Mouse (Mus musculus) neural tube, embryonic 14.5 days (tissue): Measurements from ENCODE around the gene Ablim1. TPM values are rescaled to one million over a fixed set of nuclear protein-coding genes. Genes with fewer than 3 reads are reported as not detected.

ENCODE experiments used
- ATAC-seq: fragments of 200-750 bp; cut with Nextera tagmentation; 2 replicates; pipeline ENCODE4 v1.8.0; 2017; ENCODE audit warnings: low read depth, mild to moderate bottlenecking, moderate TSS enrichment, moderate library complexity
- H3K27ac ChIP-seq: fragments of 300-500 bp; sonication (generic); 2 replicates; pipeline ENCODE4 v1.5.1; 2014; ENCODE audit warnings: low read depth, mild to moderate bottlenecking, control low read depth, low read length, moderate library complexity, mixed read lengths
- H3K27me3 ChIP-seq: fragments of 300-500 bp; sonication (generic); 2 replicates; pipeline ENCODE4 v1.6.1; 2014; ENCODE audit warnings: low read length; ENCODE audit not compliant: control insufficient read depth, insufficient read depth
- H3K36me3 ChIP-seq: fragments of 300-500 bp; sonication (generic); 2 replicates; pipeline ENCODE4 v1.6.1; 2014; ENCODE audit warnings: low read length, mixed read lengths; ENCODE audit not compliant: control insufficient read depth, insufficient read depth
- H3K4me1 ChIP-seq: fragments of 300-500 bp; sonication (generic); 2 replicates; pipeline ENCODE4 v1.6.1; 2014; ENCODE audit warnings: low read length; ENCODE audit not compliant: control insufficient read depth, insufficient read depth
- H3K4me2 ChIP-seq: fragments of 300-500 bp; sonication (generic); 2 replicates; pipeline ENCODE4 v1.6.1; 2014; ENCODE audit warnings: mild to moderate bottlenecking, low read depth, low read length, control low read depth
- H3K4me3 ChIP-seq: fragments of 300-500 bp; sonication (generic); 2 replicates; pipeline ENCODE4 v1.5.1; 2014; ENCODE audit warnings: low read depth, low read length, control low read depth, mixed read lengths
- H3K9ac ChIP-seq: fragments of 300-500 bp; sonication (generic); replicated peaks from 2 replicates; pipeline ENCODE4 v1.6.1; 2014; ENCODE audit warnings: low read depth, mild to moderate bottlenecking, control low read depth, low read length, mixed read lengths
- H3K9me3 ChIP-seq: fragments of 300-500 bp; sonication (generic); 2 replicates; pipeline ENCODE4 v1.6.1; 2016; ENCODE audit warnings: low read length; ENCODE audit not compliant: control insufficient read depth
- WGBS: fragments of 180-500 bp; shearing (Covaris S2); extraction: QIAGEN DNeasy Blood & Tissue Kit; methylation state at CpG from one replicate; pipeline ENCODE4 v1.1.7; 2014; 5-methylcytosine and 5-hydroxymethylcytosine counted together
- polyA plus RNA-seq: library from polyadenylated mRNA; unstranded; fragments of >200 nt; fragmentation: Nextera tagmentation; extraction: Ambion mirVana; gene quantifications from 2 replicates; pipeline ENCODE4 v1.2.1, GENCODE M21; 2014

The Ablim1 gene
- polyA plus RNA-seq, 1 experiment from 2014 or later = 47.4 TPM

- H3K4me2 ChIP-seq = no peak overlapping the region
- no peak overlapping the region for H3K27ac ChIP-seq
- WGBS = 32% methylated on average over 19 of the region's 19 CpGs
- no peak overlapping the region for H3K4me3 ChIP-seq
- no peaks in the 10 kb centered on the region for H3K36me3 ChIP-seq
- ATAC-seq = no peak
- H3K27me3 ChIP-seq = no peaks in the 10 kb centered on the region
- H3K9me3 ChIP-seq = no peaks in the 10 kb centered on the region
- H3K4me1 ChIP-seq = no peaks in the 10 kb centered on the region
- no peak overlapping the region for H3K9ac ChIP-seq
Observed at GRCm38 (mm10) chr19:57059018-57059580, 255.6 kb downstream of the Ablim1 start.

DNA sequence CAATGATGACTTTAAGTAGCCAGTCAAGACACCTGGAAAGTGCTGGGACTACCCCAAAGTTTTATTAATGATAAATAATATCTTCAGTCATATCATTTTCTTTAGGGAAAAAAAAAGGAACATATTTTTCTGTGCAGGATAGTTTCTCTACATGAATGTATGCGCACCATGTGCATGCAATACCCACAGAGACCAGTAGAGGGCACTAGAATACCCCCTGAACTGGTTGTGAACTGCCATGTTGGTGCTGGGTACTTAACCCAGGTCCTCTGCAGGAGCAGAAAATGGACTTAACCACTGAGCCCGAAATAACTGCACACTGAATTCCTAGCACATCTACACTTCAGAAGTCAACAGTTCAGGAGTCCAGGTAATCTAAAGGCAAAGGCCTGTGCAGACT is 257.2 kb downstream of the Ablim1 start:
- H3K27ac ChIP-seq = no peak overlapping the region
- H3K4me1 ChIP-seq = no peaks in the 10 kb centered on the region
- no peaks in the 10 kb centered on the region for H3K9me3 ChIP-seq
- H3K4me2 ChIP-seq = no peak overlapping the region
- 100% methylated on average over 2 of the region's 2 CpGs for WGBS
- no peak for ATAC-seq
- no peak overlapping the region for H3K9ac ChIP-seq
- H3K27me3 ChIP-seq = no peaks in the 10 kb centered on the region
- no peak overlapping the region for H3K4me3 ChIP-seq
- no peaks in the 10 kb centered on the region for H3K36me3 ChIP-seq

DNA sequence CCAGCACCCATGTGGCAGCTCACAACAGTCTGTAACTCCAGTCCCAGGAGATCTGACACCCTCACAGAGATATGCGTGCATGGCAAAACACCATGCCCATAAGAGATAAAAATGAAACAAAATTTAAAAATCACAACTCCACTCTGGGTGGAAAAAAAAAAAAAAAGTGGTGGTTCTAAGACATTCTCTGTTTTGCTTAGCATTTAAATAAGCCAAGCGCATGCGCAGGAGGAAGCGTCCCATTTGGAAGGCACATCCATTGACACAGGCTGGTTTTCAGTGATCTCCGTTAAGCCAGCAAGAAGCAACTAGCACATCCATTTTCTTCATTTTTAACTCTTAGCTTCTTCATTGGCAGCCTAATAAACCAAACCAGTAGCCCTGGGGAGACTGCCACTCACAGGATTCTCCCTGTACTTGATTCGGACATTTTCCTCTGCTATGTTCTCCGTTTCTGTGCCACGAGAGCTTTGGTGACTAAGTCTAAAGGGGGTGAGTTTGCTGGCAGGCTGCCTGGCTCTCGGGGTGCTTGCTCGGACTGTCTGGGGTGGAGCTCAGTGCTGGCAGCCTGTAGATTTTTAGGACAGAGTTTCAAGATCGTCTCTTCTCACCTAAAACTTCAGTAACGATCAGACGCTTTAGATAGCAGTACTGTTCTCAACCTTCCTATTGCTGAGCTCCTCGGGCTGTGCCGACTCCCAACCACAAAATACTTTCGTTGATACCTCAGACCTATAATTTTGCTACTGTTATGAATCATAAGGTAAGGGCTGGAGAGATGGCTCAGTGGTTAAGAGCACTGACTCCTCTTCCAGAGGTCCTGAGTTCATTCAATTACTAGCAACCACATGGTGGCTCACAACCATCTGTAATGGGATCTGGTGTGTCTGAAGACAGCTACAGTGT is 259.3 kb downstream of the Ablim1 start:
- H3K9me3 ChIP-seq = no peaks in the 10 kb centered on the region
- H3K4me1 ChIP-seq = no peaks in the 10 kb centered on the region
- no peaks in the 10 kb centered on the region for H3K27me3 ChIP-seq
- H3K4me2 ChIP-seq = no peak overlapping the region
- no peak overlapping the region for H3K9ac ChIP-seq
- H3K27ac ChIP-seq = no peak overlapping the region
- no peaks in the 10 kb centered on the region for H3K36me3 ChIP-seq
- ATAC-seq = no peak
- H3K4me3 ChIP-seq = no peak overlapping the region
- 89% methylated on average over 16 of the region's 16 CpGs for WGBS

- Histone ChIP-seq H3K36me3 (no peaks in the 10 kb centered on the region), H3K4me3 (no peak overlapping the region), H3K27ac (no peak overlapping the region), H3K9me3 (no peaks in the 10 kb centered on the region), H3K4me1 (0 out of 2 replicates have a peak, but pooled peaks cover 8% of the 10 kb centered on the region), H3K9ac (no peak overlapping the region), H3K4me2 (no peak overlapping the region), H3K27me3 (no peaks in the 10 kb centered on the region)
- WGBS = 76% methylated on average over 8 of the region's 8 CpGs
- no peak for ATAC-seq
Observed at GRCm38 (mm10) chr19:57052959-57053358, 261.8 kb downstream of the Ablim1 start.

DNA sequence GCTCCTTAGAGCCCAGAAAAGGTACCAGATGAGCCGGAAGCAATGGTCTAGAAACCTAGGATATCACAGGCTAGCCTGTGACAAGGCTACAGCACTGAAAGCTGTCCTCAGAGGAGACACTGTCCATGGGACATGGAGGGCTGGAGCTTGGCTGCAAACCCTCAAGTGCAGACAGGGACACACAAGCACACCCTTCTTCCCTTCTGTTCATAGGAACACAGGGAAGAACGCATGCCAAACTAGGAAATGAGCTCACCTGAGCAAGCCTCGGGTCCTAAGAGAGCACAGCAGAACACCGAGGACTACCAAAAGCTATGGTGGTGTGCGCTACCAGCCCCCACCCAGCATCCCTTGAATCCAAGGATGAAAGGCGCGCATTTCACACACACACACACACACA is 262.7 kb downstream of the Ablim1 start:
- Histone ChIP-seq H3K4me1 (0 out of 2 replicates have a peak, but pooled peaks cover 8% of the 10 kb centered on the region), H3K4me3 (no peak overlapping the region), H3K9ac (no peak overlapping the region), H3K4me2 (no peak overlapping the region), H3K9me3 (no peaks in the 10 kb centered on the region), H3K27ac (no peak overlapping the region), H3K27me3 (no peaks in the 10 kb centered on the region), H3K36me3 (no peaks in the 10 kb centered on the region)
- WGBS = 96% methylated on average over 7 of the region's 7 CpGs
- no peak for ATAC-seq

DNA sequence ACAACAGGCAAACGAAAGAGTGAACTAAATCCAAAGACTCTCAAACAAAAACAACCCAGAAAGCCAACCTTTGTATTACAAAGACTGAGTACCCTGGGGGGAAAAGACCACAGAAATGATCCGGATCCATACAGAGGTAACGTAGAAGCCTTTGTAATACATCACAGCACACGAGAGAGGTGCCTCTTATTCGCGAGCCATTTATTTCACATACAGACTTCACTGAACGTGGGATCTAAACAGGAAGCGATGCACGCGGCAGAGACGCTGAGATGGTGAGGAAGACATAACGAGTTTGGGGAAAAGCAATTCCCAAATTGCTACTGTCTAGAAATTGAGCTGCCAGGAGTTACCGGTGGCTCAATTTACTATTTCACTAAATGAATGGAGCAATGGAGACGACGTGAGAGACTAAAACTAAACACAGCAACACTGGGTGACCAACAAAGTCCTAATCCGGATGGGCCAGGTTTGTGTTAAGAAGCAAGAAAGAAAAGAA is 265.1 kb downstream of the Ablim1 start:
- ATAC-seq = peak; percentile 41; the same call in 1 of the 2 replicates

DNA sequence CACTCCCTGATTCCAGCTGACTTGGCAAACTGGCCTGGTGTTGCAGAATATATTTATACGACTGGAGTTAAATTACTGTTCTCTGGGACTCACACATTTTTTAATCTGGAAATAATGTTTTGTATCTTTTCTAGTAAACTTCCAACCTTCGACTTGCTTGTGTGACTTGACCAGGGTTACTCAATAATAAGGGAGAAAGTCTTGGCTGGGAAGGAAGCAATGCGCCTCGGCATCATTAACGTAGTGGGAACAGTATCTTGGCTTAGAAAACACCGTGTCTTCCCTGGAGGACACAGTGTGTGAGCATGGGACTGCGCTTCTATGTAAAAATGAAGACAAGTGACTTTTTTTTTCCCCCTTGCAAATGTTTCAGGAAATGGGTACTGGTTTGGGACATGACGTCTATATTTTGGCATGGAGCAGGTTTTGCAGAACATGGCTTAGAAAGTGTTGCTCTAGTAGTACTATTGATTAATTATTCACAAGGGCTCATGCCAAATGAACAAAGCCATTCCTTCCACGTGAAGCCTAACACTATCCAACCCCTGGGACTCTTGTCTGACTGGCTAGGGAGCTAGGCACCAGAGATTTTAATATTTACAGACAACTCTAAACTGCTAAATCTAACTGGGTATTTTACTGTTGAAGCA is 266.9 kb downstream of the Ablim1 start:
- 69% methylated on average over 9 of the region's 9 CpGs for WGBS
- Histone ChIP-seq H3K4me2 (no peak overlapping the region), H3K27ac (no peak overlapping the region), H3K9ac (no peak overlapping the region), H3K9me3 (no peaks in the 10 kb centered on the region), H3K36me3 (no peaks in the 10 kb centered on the region), H3K4me3 (no peak overlapping the region), H3K4me1 (0 out of 2 replicates have a peak, but pooled peaks cover 8% of the 10 kb centered on the region), H3K27me3 (no peaks in the 10 kb centered on the region)
- no peak for ATAC-seq

More for the DNA sequence above, 265.1 kb downstream of the Ablim1 start:
- Histone ChIP-seq H3K27ac (no peak overlapping the region; the same call in 1 of the 2 replicates), H3K4me1 (0 out of 2 replicates have a peak, but pooled peaks cover 8% of the 10 kb centered on the region), H3K9ac (no peak overlapping the region), H3K4me3 (no peak overlapping the region), H3K9me3 (no peaks in the 10 kb centered on the region), H3K27me3 (no peaks in the 10 kb centered on the region), H3K4me2 (no peak overlapping the region), H3K36me3 (no peaks in the 10 kb centered on the region)
- WGBS = 20% methylated on average over 16 of the region's 16 CpGs

DNA sequence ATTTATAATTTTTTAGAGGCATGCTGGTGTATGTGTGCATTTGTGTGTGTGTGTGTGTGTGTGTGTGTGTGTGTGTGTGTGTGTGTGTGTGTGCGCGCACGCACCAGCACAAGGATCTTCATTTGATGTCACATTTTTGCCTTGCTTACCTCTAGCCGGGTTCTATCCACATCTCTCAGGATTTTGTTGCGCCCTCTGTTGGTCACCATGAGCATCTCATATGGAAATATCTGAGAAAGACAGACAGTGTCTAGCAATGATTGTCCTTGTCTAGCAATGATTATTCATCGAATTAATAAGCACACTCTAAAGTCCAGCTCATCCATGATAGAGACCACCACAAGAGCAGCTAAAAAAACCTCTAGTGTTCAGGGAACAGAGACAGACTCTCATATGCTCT is 275.5 kb downstream of the Ablim1 start:
- Histone ChIP-seq H3K4me1 (no peaks in the 10 kb centered on the region), H3K9me3 (no peaks in the 10 kb centered on the region), H3K36me3 (no peaks in the 10 kb centered on the region), H3K27ac (no peak overlapping the region), H3K4me3 (no peak overlapping the region), H3K27me3 (no peaks in the 10 kb centered on the region), H3K4me2 (no peak overlapping the region), H3K9ac (no peak overlapping the region)
- WGBS = 55% methylated on average over 4 of the region's 6 CpGs
- no peak for ATAC-seq
